Mouse (Mus musculus) embryonic facial prominence, embryonic 10.5 days (tissue): ENCODE results near the gene Kcnk5. TPM values are rescaled to one million over a fixed set of nuclear protein-coding genes. Genes with fewer than 3 reads are reported as not detected.

Source experiments
- DNase-seq: peaks from one replicate; pipeline ENCODE4 v3.0.0-alpha.2; 2017; ENCODE audit warnings: low spot score
- H3K27ac ChIP-seq: fragments of 300-500 bp; sonication (generic); replicated peaks from 2 replicates; pipeline ENCODE4 v1.5.1; 2016; ENCODE audit warnings: mild to moderate bottlenecking
- H3K27me3 ChIP-seq: fragments of 300-500 bp; sonication (generic); replicated peaks from 2 replicates; pipeline ENCODE4 v1.6.1; 2016; ENCODE audit warnings: low read depth, mild to moderate bottlenecking; ENCODE audit not compliant: poor library complexity, severe bottlenecking
- H3K36me3 ChIP-seq: fragments of 300-500 bp; sonication (generic); replicated peaks from 2 replicates; pipeline ENCODE4 v1.6.1; 2016; ENCODE audit warnings: mild to moderate bottlenecking, moderate library complexity
- H3K4me1 ChIP-seq: fragments of 300-500 bp; sonication (generic); 2 replicates; pipeline ENCODE4 v1.6.1; 2016
- H3K4me3 ChIP-seq: fragments of 300-500 bp; sonication (generic); 2 replicates; pipeline ENCODE4 v1.5.1; 2016; ENCODE audit warnings: mild to moderate bottlenecking, moderate library complexity
- H3K9me3 ChIP-seq: fragments of 300-500 bp; sonication (generic); 2 replicates; pipeline ENCODE4 v1.6.1; 2016; ENCODE audit warnings: mild to moderate bottlenecking
- WGBS: fragments of 180-500 bp; shearing (Covaris S2); methylation state at CpG from one replicate; pipeline ENCODE4 v1.1.7; 2016; 5-methylcytosine and 5-hydroxymethylcytosine counted together
- polyA plus RNA-seq: library from polyadenylated mRNA; unstranded; fragments of >200 nt; fragmentation: Nextera tagmentation; extraction: Ambion mirVana; gene quantifications from 2 replicates; pipeline ENCODE4 v1.2.1, GENCODE M21; 2016

Gene Kcnk5
- 9.3 and 10.7 TPM in 2 replicates for polyA plus RNA-seq

GRCm38 (mm10) chr14:20181466-20181921 lies at the start of gene Kcnk5:
TSS of gene Kcnk5 (minus strand) at chr14:20181809.
- no peaks in the 10 kb centered on the region for H3K27me3 ChIP-seq
- H3K4me3 ChIP-seq, result peak within 1 kb of the TSS; percentile 71
- no peaks in the 10 kb centered on the region for H3K36me3 ChIP-seq
- DNase-seq, result peak; percentile 95
- peak within 1 kb of the TSS; percentile 89 for H3K27ac ChIP-seq
- no peaks in the 10 kb centered on the region for H3K9me3 ChIP-seq
- under 1% methylated on average over 36 of the region's 36 CpGs for WGBS
- H3K4me1 ChIP-seq, result peaks cover 72% of the 10 kb centered on the region

GRCm38 (mm10) chr14:20230063-20230491 lies 48.5 kb upstream of the Kcnk5 start:
- DNase-seq, result no peak
- Histone ChIP-seq H3K4me3 (no peak overlapping the region), H3K9me3 (no peaks in the 10 kb centered on the region), H3K4me1 (peaks cover 21% of the 10 kb centered on the region), H3K36me3 (no peaks in the 10 kb centered on the region), H3K27me3 (no peaks in the 10 kb centered on the region), H3K27ac (no peak overlapping the region; the same call in 1 of the 2 replicates)
- WGBS, result 85% methylated on average over 7 of the region's 7 CpGs

GRCm38 (mm10) chr14:20229437-20229836 lies 47.8 kb upstream of the Kcnk5 start:
- 85% methylated on average over 6 of the region's 6 CpGs for whole genome bisulfite sequencing
- H3K4me1 ChIP-seq, result peaks cover 27% of the 10 kb centered on the region
- no peaks in the 10 kb centered on the region for H3K27me3 ChIP-seq
- no peaks in the 10 kb centered on the region for H3K36me3 ChIP-seq
- no peak overlapping the region for H3K4me3 ChIP-seq
- no peak for DNase-seq
- no peak overlapping the region for H3K27ac ChIP-seq
- no peaks in the 10 kb centered on the region for H3K9me3 ChIP-seq

GRCm38 (mm10) chr14:20228336-20228735 lies 46.7 kb upstream of the Kcnk5 start:
- H3K4me1 ChIP-seq, result peaks cover 30% of the 10 kb centered on the region

GRCm38 (mm10) chr14:20226982-20227381 lies 45.4 kb upstream of the Kcnk5 start:
- 80% methylated on average over 2 of the region's 2 CpGs for WGBS
- no peak overlapping the region for H3K27ac ChIP-seq
- H3K9me3 ChIP-seq, result no peaks in the 10 kb centered on the region
- H3K27me3 ChIP-seq, result no peaks in the 10 kb centered on the region
- peaks cover 30% of the 10 kb centered on the region for H3K4me1 ChIP-seq
- H3K4me3 ChIP-seq, result no peak overlapping the region
- DNase-seq, result no peak
- H3K36me3 ChIP-seq, result no peaks in the 10 kb centered on the region

More at GRCm38 (mm10) chr14:20228336-20228735, 46.7 kb upstream of the Kcnk5 start:
- no peaks in the 10 kb centered on the region for H3K9me3 ChIP-seq
- H3K4me3 ChIP-seq, result no peak overlapping the region
- no peaks in the 10 kb centered on the region for H3K36me3 ChIP-seq
- no peak for DNase-seq
- 77% methylated on average over 4 of the region's 4 CpGs for WGBS
- H3K27ac ChIP-seq, result peak overlapping the region; percentile 48
- H3K27me3 ChIP-seq, result no peaks in the 10 kb centered on the region

GRCm38 (mm10) chr14:20226488-20226887 lies 44.9 kb upstream of the Kcnk5 start:
- no peaks in the 10 kb centered on the region for H3K9me3 ChIP-seq
- H3K27ac ChIP-seq, result peak overlapping the region; percentile 70
- WGBS, result 55% methylated on average over 7 of the region's 7 CpGs
- H3K36me3 ChIP-seq, result no peaks in the 10 kb centered on the region
- no peak overlapping the region for H3K4me3 ChIP-seq
- H3K4me1 ChIP-seq, result peaks cover 30% of the 10 kb centered on the region
- H3K27me3 ChIP-seq, result no peaks in the 10 kb centered on the region
- DNase-seq, result no peak

GRCm38 (mm10) chr14:20225525-20225924 lies 43.9 kb upstream of the Kcnk5 start:
- Histone ChIP-seq H3K27me3 (no peaks in the 10 kb centered on the region), H3K36me3 (no peaks in the 10 kb centered on the region), H3K27ac (peak overlapping the region; percentile 31; the same call in 1 of the 2 replicates), H3K4me1 (peaks cover 37% of the 10 kb centered on the region), H3K4me3 (no peak overlapping the region), H3K9me3 (no peaks in the 10 kb centered on the region)
- 45% methylated on average over 4 of the region's 4 CpGs for WGBS
- DNase-seq, result peak; percentile 26

- no peaks in the 10 kb centered on the region for H3K9me3 ChIP-seq
- H3K4me3 ChIP-seq, result no peak overlapping the region
- H3K27ac ChIP-seq, result 0 out of 2 replicates have a peak overlapping the region, but pooled peaks have one; percentile 31
- DNase-seq, result no peak
- no peaks in the 10 kb centered on the region for H3K36me3 ChIP-seq
- no peaks in the 10 kb centered on the region for H3K27me3 ChIP-seq
- WGBS, result 76% methylated on average over 10 of the region's 10 CpGs
- peaks cover 43% of the 10 kb centered on the region for H3K4me1 ChIP-seq
These were observed 43.1 kb upstream of the Kcnk5 start for GRCm38 (mm10) chr14:20224576-20225218.

GRCm38 (mm10) chr14:20224163-20224562 lies 42.6 kb upstream of the Kcnk5 start:
- WGBS, result 86% methylated on average over 4 of the region's 4 CpGs
- Histone ChIP-seq H3K27me3 (no peaks in the 10 kb centered on the region), H3K4me3 (no peak overlapping the region), H3K4me1 (peaks cover 44% of the 10 kb centered on the region), H3K9me3 (no peaks in the 10 kb centered on the region), H3K36me3 (no peaks in the 10 kb centered on the region), H3K27ac (no peak overlapping the region)
- no peak for DNase-seq

GRCm38 (mm10) chr14:20223253-20223652 lies 41.6 kb upstream of the Kcnk5 start:
- H3K36me3 ChIP-seq, result no peaks in the 10 kb centered on the region
- H3K4me3 ChIP-seq, result no peak overlapping the region
- H3K9me3 ChIP-seq, result no peaks in the 10 kb centered on the region
- no peaks in the 10 kb centered on the region for H3K27me3 ChIP-seq
- H3K27ac ChIP-seq, result no peak overlapping the region
- peaks cover 40% of the 10 kb centered on the region for H3K4me1 ChIP-seq
- 91% methylated on average over 5 of the region's 5 CpGs for WGBS
- no peak for DNase-seq

- Histone ChIP-seq H3K9me3 (no peaks in the 10 kb centered on the region), H3K4me3 (no peak overlapping the region), H3K4me1 (peaks cover 36% of the 10 kb centered on the region), H3K36me3 (no peaks in the 10 kb centered on the region), H3K27me3 (no peaks in the 10 kb centered on the region), H3K27ac (peak overlapping the region; percentile 57; the same call in 1 of the 2 replicates)
- peak; percentile 25 for DNase-seq
- WGBS, result 28% methylated on average over 7 of the region's 7 CpGs
These were observed 39.5 kb upstream of the Kcnk5 start for GRCm38 (mm10) chr14:20221083-20221482.

- no peak overlapping the region for H3K27ac ChIP-seq
- 77% methylated on average over 1 of the region's 1 CpGs for WGBS
These were observed 38.2 kb upstream of the Kcnk5 start for GRCm38 (mm10) chr14:20219849-20220248.

GRCm38 (mm10) chr14:20217299-20217864 lies 35.8 kb upstream of the Kcnk5 start:
- Histone ChIP-seq H3K36me3 (no peaks in the 10 kb centered on the region), H3K4me1 (peaks cover 16% of the 10 kb centered on the region), H3K27ac (no peak overlapping the region), H3K4me3 (no peak overlapping the region), H3K9me3 (no peaks in the 10 kb centered on the region), H3K27me3 (no peaks in the 10 kb centered on the region)
- no peak for DNase-seq
- 42% methylated on average over 3 of the region's 3 CpGs for WGBS

More at GRCm38 (mm10) chr14:20219849-20220248, 38.2 kb upstream of the Kcnk5 start:
- H3K36me3 ChIP-seq, result no peaks in the 10 kb centered on the region
- no peaks in the 10 kb centered on the region for H3K27me3 ChIP-seq
- no peaks in the 10 kb centered on the region for H3K9me3 ChIP-seq
- DNase-seq, result no peak
- H3K4me1 ChIP-seq, result peaks cover 24% of the 10 kb centered on the region
- H3K4me3 ChIP-seq, result no peak overlapping the region
